Mouse (Mus musculus): ENCODE measurements around the gene Atp6v0e. TPM values are rescaled to one million over a fixed set of nuclear protein-coding genes. Genes with fewer than 3 reads are reported as not detected.

The Atp6v0e gene
- polyA plus RNA-seq, 1 experiment from 2014 or later: 104 TPM

DNA sequence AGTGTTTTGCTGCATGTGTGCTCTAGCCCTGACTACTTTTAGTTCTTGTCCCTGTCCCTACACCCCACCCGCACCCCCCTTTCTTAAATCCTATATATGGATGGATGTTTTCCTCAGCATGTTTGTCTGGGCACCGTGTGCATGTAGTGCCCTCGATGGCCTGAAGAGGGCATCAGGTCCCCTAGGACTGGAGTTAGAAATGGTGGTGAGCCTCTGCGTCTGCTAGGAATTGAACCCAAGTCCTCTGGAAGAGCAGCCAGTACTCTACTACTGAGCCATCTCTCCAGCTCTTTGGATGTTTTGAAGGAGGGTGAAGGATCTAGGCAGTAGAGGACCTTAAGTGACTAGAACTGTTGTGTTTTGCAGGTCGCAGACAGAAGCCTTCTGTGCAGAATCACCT is 35.8 kb downstream of the Atp6v0e start:
- 90% methylated on average over 5 of the region's 5 CpGs for WGBS
- Histone ChIP-seq H3K9me3 (no peaks in the 10 kb centered on the region), H3K27me3 (ENCODE audit: poor library complexity, severe bottlenecking) (no peaks in the 10 kb centered on the region), H3K4me1 (no peaks in the 10 kb centered on the region), H3K36me3 (replicated peaks) (peaks cover 46% of the 10 kb centered on the region), H3K4me3 (no peak overlapping the region), H3K27ac (no peak overlapping the region)
- DNase-seq (ENCODE audit: extremely low spot score, low spot score): no peak

DNA sequence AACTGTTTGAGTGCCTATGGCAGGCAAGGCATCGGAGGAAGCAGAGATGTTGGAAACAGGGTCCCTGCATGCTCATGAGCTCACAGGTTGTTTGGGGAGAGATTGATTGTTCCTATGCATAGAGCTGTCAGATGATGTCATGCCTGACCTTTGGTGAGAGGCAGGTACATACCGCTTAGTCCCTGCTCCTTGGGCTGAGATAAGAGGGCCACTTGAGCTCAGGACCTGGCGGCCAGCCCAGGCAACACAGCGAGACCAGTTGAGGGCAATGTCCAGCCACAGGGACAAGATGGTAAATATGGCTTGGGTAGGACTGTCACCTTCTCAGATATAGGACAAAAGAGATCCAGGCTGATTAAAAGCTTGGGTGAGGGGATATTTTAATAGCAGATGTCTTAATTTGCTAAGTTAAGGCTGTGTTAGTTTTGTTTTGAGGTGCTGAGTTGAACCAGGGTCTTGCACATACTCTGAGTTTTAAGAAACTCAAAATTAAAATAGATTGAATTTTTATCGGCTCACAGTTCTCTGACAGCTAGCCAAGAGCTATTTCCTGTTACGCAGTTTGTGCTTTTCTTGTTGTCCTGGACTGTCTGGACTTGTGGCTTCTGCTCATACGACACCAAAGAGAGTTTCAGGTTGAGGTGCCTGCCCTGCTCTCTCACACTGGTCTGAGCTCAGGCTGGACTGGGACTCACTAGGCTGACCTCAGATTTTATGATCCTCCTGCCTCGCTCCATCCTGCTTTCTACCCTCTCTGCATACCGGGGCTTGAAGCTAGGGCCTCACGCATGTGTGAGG is 37.0 kb downstream of the Atp6v0e start:
- DNase-seq (ENCODE audit: extremely low spot score, low spot score): no peak
- H3K36me3 ChIP-seq (replicated peaks): peaks cover 46% of the 10 kb centered on the region
- H3K9me3 ChIP-seq: no peaks in the 10 kb centered on the region
- no peaks in the 10 kb centered on the region for H3K27me3 ChIP-seq (ENCODE audit: poor library complexity, severe bottlenecking)
- no peak overlapping the region for H3K4me3 ChIP-seq
- no peaks in the 10 kb centered on the region for H3K4me1 ChIP-seq
- no peak overlapping the region for H3K27ac ChIP-seq
- WGBS: 95% methylated on average over 10 of the region's 10 CpGs

DNA sequence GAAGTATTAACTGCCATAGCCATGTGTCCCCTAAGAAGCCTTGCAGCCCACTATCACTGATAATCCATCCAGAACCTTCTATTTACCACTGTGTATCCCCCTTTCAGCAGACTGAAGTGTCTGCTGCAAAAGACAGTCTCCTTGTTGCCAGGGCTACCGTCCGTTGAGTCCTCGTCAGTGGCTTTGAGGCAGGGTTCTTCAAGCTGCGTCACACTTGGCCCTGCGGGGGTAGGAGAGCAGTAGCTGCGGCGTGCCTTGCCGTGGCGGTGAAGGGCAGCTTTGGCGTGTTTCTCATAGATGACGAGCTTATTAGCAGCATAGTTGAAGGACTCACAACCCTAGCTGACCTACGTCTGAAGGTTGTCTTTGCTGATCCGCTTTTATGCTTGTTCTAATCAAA is 38.5 kb downstream of the Atp6v0e start:
- WGBS: 88% methylated on average over 13 of the region's 13 CpGs
- H3K36me3 ChIP-seq (replicated peaks): peaks cover 35% of the 10 kb centered on the region
- no peaks in the 10 kb centered on the region for H3K9me3 ChIP-seq

DNA sequence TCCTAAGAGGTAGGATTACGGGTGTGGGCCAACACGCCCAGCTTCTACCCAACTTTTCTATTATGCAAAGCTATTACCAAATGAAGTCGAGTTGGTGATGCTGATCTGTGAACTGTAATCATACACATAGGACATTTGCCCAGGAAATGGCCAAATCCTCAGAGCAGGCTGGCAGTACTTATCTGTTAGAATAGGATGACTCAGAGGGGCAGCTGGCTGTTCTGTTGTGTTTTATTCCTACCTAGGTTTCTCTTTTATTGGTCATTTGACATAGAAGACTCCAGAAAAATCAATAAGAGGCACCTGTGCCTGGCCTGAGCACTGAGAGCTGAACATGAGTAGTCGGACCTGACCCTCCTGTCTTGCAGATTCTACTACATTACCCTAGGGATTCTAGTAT is 39.6 kb downstream of the Atp6v0e start:
- no peak for DNase-seq (ENCODE audit: extremely low spot score, low spot score)
- Histone ChIP-seq H3K4me3 (no peak overlapping the region), H3K27ac (no peak overlapping the region), H3K4me1 (no peaks in the 10 kb centered on the region), H3K9me3 (no peaks in the 10 kb centered on the region), H3K36me3 (replicated peaks) (peaks cover 28% of the 10 kb centered on the region), H3K27me3 (ENCODE audit: poor library complexity, severe bottlenecking) (no peaks in the 10 kb centered on the region)
- WGBS: 87% methylated on average over 4 of the region's 4 CpGs

More for the DNA sequence above, 38.5 kb downstream of the Atp6v0e start:
- no peaks in the 10 kb centered on the region for H3K4me1 ChIP-seq
- no peaks in the 10 kb centered on the region for H3K27me3 ChIP-seq (ENCODE audit: poor library complexity, severe bottlenecking)
- no peak for DNase-seq (ENCODE audit: extremely low spot score, low spot score)
- H3K27ac ChIP-seq: no peak overlapping the region
- H3K4me3 ChIP-seq: no peak overlapping the region

DNA sequence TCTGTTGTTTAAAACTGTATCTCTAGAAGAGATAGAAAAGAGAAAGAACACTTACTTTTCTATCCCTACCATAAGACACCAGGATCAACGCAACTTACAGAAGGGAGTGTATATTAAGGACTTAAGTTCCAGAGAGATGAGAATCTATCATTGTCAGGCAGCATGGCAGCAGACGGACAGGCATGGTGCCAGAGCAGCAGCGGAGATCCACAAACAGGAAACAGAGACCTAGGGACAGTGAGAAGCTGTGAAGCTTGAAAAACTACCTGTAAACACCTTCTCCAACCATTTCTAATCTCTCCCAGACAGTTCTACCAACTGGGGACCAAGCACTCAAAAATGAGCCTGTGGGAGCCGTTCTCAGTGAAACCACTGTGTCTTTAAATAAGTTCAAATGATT is 40.6 kb downstream of the Atp6v0e start:
- Histone ChIP-seq H3K27ac (no peak overlapping the region), H3K9me3 (no peaks in the 10 kb centered on the region), H3K4me3 (no peak overlapping the region), H3K36me3 (replicated peaks) (peaks cover 18% of the 10 kb centered on the region), H3K27me3 (ENCODE audit: poor library complexity, severe bottlenecking) (no peaks in the 10 kb centered on the region), H3K4me1 (no peaks in the 10 kb centered on the region)
- 94% methylated on average over 4 of the region's 4 CpGs for WGBS
- DNase-seq (ENCODE audit: extremely low spot score, low spot score): no peak

DNA sequence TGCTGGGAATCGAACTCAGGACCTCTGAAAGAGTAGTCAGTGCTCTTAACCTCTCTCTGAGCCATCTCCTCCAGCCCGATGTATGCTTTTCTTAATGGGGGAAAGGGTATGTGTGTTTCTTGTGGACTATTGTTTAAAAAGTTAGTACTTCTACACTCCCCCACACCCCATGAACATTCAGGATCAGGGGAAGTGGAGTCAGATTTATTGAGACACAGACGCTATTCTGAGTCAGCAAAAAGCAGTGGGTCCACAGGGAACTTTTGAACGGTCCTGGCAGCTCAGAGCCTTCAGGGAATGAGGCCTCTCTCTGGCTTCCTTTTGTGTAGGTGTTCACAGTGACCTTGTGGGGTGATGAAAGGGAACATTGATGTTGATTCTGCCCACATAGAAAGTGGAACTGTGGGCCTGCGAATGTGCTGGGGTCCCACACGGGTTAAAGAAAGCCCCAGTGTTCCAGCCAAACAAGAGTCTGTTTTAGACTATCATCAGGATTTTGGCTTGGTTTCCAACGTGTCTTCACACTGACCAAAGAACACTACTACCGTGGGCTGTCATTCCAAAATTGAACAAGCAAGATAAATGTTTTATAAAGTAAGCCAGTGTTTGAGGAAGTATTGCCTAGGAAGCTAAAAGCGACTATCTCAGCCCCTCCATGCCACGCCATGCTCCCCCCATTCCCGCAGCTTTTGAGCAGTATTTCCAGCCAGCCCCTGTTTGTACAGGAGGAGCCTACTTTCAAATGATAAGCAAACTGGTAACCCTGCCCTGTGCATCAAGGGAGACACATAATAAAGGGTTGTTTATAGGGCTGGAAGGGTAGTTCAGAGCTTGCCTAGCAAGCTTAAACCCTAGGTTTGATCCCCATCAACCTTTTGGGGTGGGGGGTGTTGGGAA is 42.7 kb downstream of the Atp6v0e start:
- WGBS: 79% methylated on average over 11 of the region's 11 CpGs
- H3K27ac ChIP-seq: no peak overlapping the region
- H3K4me3 ChIP-seq: no peak overlapping the region
- H3K4me1 ChIP-seq: no peaks in the 10 kb centered on the region
- DNase-seq (ENCODE audit: extremely low spot score, low spot score): no peak
- H3K9me3 ChIP-seq: no peaks in the 10 kb centered on the region
- no peaks in the 10 kb centered on the region; the same call in 1 of the 2 replicates for H3K36me3 ChIP-seq (replicated peaks)
- H3K27me3 ChIP-seq (ENCODE audit: poor library complexity, severe bottlenecking): no peaks in the 10 kb centered on the region

DNA sequence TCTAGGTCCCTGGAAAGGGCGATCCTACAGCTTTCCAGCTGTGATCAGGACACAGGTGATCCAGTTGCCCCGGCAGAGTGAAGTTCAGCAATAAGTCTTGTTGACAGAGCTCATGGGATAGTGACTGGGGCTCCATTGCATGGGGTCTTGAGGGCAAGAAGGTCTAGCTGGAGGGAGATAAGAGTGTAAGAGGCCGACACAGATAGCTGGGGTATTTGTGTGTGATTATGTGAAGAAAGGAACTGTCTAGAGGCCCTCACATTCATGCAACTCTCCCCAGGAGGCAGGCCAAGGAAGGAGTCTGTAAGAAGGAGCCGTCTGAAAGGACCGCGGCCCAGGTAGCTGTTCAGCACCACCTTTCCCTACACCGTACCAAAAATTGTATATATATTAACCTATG is 44.0 kb downstream of the Atp6v0e start:
- Histone ChIP-seq H3K4me1 (no peaks in the 10 kb centered on the region), H3K4me3 (no peak overlapping the region), H3K36me3 (replicated peaks) (no peaks in the 10 kb centered on the region), H3K9me3 (no peaks in the 10 kb centered on the region), H3K27me3 (ENCODE audit: poor library complexity, severe bottlenecking) (no peaks in the 10 kb centered on the region), H3K27ac (no peak overlapping the region)
- no peak for DNase-seq (ENCODE audit: extremely low spot score, low spot score)
- WGBS: 76% methylated on average over 7 of the region's 7 CpGs

DNA sequence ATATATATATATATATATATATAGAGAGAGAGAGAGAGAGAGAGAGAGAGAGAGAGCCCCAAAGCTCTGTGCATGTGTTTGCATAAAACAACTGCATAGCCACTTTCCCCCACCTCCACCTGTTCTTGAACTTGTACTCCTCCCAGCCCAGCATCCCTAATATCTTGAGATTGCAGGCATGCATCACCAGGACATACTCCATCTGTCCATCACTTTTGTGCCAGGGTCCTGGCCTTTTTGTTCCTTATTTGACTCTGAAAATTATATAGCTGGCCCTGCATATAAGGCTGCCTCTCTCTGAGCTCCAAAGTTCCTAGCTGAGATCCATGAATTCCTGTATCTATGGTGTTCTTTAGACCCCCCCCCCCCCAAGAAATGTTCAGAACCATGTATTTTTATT is 45.5 kb downstream of the Atp6v0e start:
- no peak overlapping the region for H3K4me3 ChIP-seq
- H3K9me3 ChIP-seq: no peaks in the 10 kb centered on the region
- H3K4me1 ChIP-seq: no peaks in the 10 kb centered on the region
- H3K27ac ChIP-seq: no peak overlapping the region
- no peaks in the 10 kb centered on the region for H3K27me3 ChIP-seq (ENCODE audit: poor library complexity, severe bottlenecking)
- DNase-seq (ENCODE audit: extremely low spot score, low spot score): no peak
- H3K36me3 ChIP-seq (replicated peaks): no peaks in the 10 kb centered on the region

DNA sequence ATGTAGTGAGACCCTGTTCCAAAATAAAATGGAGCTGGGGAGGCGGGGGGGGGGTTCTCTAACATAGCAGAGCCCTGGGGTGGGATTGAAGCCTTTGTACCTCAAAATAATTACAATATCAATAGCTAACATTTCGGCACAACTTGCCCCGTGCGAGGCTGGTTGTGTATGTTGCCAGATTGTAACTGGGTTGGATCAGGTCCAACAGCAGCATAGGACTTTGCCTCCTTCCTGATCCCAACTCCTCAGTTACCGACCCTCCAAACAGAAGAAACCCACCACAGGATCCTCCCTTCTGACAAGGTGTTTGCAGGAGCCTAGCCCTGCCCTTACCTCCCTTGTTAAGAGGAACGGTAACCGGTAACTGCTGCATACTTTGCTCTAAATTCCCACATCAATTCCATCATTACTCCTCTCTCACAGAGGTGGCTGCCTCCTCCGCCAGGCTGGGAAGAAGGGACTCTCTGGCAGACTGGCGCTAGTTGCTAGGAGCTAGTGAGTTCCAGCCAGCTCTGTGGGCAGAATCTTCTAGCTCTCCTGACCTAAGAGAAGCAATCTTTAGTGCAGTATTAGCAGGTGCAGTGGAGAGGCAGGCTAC is 46.1 kb downstream of the Atp6v0e start:
- Histone ChIP-seq H3K27ac (no peak overlapping the region), H3K9me3 (no peaks in the 10 kb centered on the region), H3K4me1 (no peaks in the 10 kb centered on the region), H3K27me3 (ENCODE audit: poor library complexity, severe bottlenecking) (no peaks in the 10 kb centered on the region), H3K4me3 (no peak overlapping the region), H3K36me3 (replicated peaks) (no peaks in the 10 kb centered on the region)
- 66% methylated on average over 9 of the region's 9 CpGs for WGBS
- DNase-seq (ENCODE audit: extremely low spot score, low spot score): no peak

DNA sequence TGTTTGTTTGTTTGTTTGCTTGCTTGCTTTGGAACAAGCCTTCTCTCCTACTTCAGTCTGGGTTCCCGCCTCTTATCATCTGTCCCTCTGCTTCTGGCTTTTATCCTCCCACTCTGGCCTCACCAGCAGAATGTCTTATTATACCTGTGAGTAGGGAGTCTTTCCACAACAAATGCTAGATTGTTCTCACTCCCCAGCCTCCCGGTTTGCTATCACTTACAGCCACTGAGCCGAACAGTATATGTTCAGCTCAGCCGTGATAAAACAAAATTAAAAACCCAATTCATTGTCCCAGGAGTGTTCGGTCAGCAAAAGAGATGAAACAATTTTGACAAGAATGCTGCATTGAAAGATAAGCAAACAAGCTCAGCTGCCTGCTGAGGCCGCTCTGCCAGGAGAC is 47.0 kb downstream of the Atp6v0e start:
- DNase-seq (ENCODE audit: extremely low spot score, low spot score): no peak
- no peaks in the 10 kb centered on the region for H3K36me3 ChIP-seq (replicated peaks)
- 66% methylated on average over 6 of the region's 6 CpGs for WGBS
- no peak overlapping the region for H3K4me3 ChIP-seq
- H3K27me3 ChIP-seq (ENCODE audit: poor library complexity, severe bottlenecking): no peaks in the 10 kb centered on the region
- H3K9me3 ChIP-seq: no peaks in the 10 kb centered on the region
- H3K27ac ChIP-seq: no peak overlapping the region
- H3K4me1 ChIP-seq: no peaks in the 10 kb centered on the region; the same call in 1 of the 2 replicates

DNA sequence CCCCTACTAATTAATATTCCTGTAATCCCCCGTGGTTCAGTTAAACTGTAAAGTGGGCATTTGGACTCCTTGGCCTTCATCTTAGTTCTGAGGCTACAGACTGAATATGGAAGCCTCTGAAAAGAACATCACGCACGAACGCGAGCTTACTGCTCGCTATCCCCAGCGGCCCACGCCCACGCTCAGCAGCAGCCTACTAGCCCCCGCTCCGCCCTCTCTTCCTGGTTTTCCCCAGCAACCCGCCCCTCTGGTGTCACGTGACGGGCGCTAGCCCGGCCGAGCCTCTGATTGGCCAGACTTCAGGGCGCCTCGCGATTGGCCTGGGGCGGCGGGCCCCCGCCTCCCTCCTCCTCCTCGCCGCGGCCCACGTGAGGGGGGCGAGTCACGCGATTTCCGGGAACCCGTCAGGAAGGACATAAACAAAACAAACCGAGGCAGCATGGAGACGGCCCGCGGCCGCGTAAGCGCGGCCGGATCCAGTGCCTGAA is 52.3 kb downstream of the Atp6v0e start, which contains the start of gene Crebrf:
TSS of gene Crebrf (plus strand) at position 380 of the 488 bp plus-strand sequence.
- peak within 1 kb of the TSS; percentile 89 for H3K27ac ChIP-seq
- no peaks in the 10 kb centered on the region for H3K36me3 ChIP-seq (replicated peaks)
- peak within 1 kb of the TSS; percentile 96 for H3K4me3 ChIP-seq
- peaks cover 7% of the 10 kb centered on the region for H3K4me1 ChIP-seq
- peak; percentile 97 for DNase-seq (ENCODE audit: extremely low spot score, low spot score)
- WGBS: under 1% methylated on average over 41 of the region's 41 CpGs
- no peaks in the 10 kb centered on the region for H3K9me3 ChIP-seq
- no peaks in the 10 kb centered on the region for H3K27me3 ChIP-seq (ENCODE audit: poor library complexity, severe bottlenecking)

DNA sequence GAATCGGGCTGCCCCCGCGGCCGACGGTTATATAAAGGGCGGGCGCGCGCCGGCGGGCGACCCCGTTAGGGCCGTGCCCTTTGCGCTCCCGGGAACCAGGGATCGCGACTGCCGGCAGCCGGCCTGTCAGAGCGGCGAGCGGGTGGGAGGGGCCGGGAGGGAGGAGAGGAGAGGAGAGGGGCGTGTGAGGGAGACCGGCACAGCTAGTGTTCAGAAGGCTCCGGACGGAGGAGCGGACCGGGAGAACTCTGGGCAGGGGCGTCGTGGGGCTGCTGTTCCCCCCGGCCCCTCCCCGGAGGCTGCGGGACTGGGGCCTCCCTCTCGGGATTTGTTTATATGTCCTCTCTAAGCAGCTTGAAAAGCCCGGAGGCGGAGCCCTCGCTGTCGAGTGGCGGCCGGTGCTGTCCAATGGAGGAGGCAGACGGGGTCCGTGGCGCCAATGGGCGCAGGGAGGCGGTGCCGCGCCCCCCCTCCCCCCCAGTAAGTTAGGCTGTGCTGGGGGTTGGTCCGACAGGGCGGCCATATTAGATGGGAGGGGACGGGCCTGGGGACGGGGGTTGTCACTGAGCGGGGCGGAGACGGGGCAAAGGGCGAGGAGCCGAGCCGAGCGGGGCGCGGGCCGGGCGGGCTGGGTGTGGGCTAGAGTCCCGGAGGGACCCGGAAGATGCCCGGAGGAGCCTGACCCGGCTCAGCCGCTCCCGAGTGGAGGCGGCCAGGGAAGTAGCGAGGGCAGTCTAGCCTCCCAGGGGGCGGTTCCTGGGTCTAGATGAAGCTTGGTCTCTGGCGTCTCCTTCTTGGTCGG is 53.1 kb downstream of the Atp6v0e start:
- under 1% methylated on average over 74 of the region's 75 CpGs for WGBS

More for the DNA sequence above, 53.1 kb downstream of the Atp6v0e start:
- Histone ChIP-seq H3K27ac (peak overlapping the region; percentile 89), H3K36me3 (replicated peaks) (no peaks in the 10 kb centered on the region), H3K4me3 (peak overlapping the region; percentile 96), H3K27me3 (ENCODE audit: poor library complexity, severe bottlenecking) (no peaks in the 10 kb centered on the region), H3K4me1 (peaks cover 7% of the 10 kb centered on the region), H3K9me3 (no peaks in the 10 kb centered on the region)
- peak; percentile 96 for DNase-seq (ENCODE audit: extremely low spot score, low spot score)
